Mouse (Mus musculus): Measurements from ENCODE around the gene Lpin1. TPM values are rescaled to one million over a fixed set of nuclear protein-coding genes. Genes with fewer than 3 reads are reported as not detected.
A peak's percentile ranks its signal among the peaks of the same experiment; 100 is the strongest.

Lpin1 gene
- polyA plus RNA-seq, 1 experiment from 2014 or later, result 9.0 TPM

DNA sequence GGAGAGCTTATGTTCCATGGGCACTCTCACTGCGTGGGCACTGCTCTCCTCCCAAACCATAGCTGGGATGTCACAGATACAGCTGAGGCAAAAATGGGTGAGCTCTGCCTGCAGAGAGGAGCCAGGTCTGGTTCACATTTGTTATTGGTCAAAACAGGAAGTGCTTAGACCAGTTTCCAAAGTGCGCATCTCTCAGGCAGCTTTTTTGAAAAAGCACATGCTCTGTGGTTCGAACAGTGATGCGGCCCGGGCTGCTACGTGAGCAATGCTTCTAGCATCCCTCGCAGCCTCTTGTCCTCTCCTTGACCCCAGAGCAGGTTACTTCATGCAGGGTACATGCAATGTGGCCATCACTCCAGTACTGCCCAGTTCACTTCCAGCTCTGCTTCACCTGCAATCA is 82.1 kb downstream of the Lpin1 start:
- H3K9ac ChIP-seq (replicated peaks; ENCODE audit: low read depth), result no peak overlapping the region
- 81% methylated on average over 7 of the region's 7 CpGs for WGBS
- no peaks in the 10 kb centered on the region for H3K9me3 ChIP-seq (ENCODE audit: low read length)
- DNase-seq (ENCODE audit: low spot score), result no peak
- no peak overlapping the region for H3K4me3 ChIP-seq (ENCODE audit: low read depth, low read length)
- no peak overlapping the region for H3K4me2 ChIP-seq (replicated peaks; ENCODE audit: low read depth, low read length)
- H3K4me1 ChIP-seq (ENCODE audit: insufficient read depth, low read depth, low read length), result no peaks in the 10 kb centered on the region
- ATAC-seq, result no peak
- TF ChIP-seq EP300 (IDR thresholded peaks at IDR 0.05) (no peak), CTCF (IDR thresholded peaks at IDR 0.05) (no peak)
- no peaks in the 10 kb centered on the region for H3K27me3 ChIP-seq (replicated peaks; ENCODE audit: insufficient read depth, low read length)
- no peak overlapping the region for H3K27ac ChIP-seq (ENCODE audit: low read length)
- no peaks in the 10 kb centered on the region for H3K36me3 ChIP-seq (ENCODE audit: insufficient read depth, low read length)

DNA sequence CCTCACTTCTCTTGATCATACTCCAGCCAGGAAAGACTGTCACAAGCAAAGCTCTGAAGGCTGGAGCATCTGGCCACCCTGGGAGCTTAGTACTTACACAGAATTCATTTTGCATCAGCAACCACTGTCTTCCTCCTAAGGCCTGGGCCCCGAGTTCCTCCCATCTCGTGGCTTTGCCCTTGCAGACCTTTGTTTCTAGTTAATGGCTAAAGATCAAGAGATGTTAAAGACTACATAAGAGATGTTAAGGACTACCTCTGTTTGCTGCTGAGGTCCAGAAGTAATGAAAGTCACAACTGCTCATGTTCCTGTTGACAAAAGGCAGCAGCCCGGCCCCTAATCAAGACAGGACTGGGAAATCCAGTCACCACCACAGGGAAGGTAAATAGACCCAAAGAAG is 82.8 kb downstream of the Lpin1 start:
- Histone ChIP-seq H3K4me3 (ENCODE audit: low read depth, low read length) (no peak overlapping the region), H3K4me2 (replicated peaks; ENCODE audit: low read depth, low read length) (no peak overlapping the region), H3K4me1 (ENCODE audit: insufficient read depth, low read depth, low read length) (no peaks in the 10 kb centered on the region), H3K9ac (replicated peaks; ENCODE audit: low read depth) (no peak overlapping the region), H3K27me3 (replicated peaks; ENCODE audit: insufficient read depth, low read length) (no peaks in the 10 kb centered on the region), H3K9me3 (ENCODE audit: low read length) (no peaks in the 10 kb centered on the region), H3K27ac (ENCODE audit: low read length) (no peak overlapping the region), H3K36me3 (ENCODE audit: insufficient read depth, low read length) (no peaks in the 10 kb centered on the region)
- no peak for TF ChIP-seq CTCF (IDR thresholded peaks at IDR 0.05)
- no peak for TF ChIP-seq EP300 (IDR thresholded peaks at IDR 0.05)
- ATAC-seq (no peak), DNase-seq (ENCODE audit: low spot score) (no peak)
- WGBS, result 66% methylated on average over 3 of the region's 3 CpGs

DNA sequence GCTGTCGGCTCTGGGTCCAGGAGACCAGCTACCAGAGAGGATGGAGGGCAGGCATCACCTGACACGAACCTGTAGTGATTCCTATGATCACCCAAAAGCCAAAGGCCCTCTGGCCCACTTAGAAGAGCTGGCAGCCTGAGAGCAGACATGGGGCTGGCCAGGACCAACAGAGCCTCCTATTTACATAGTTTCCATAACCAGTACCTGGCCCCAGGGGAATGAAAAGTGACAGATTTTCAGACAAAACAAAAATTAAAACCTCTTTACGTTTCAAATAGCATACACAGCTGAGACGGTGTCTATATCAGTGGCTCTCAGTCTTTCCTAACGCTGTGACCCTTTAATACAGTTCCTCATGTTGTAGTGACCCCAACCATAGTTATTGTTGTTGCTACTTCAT is 83.9 kb downstream of the Lpin1 start:
- no peak overlapping the region for H3K4me2 ChIP-seq (replicated peaks; ENCODE audit: low read depth, low read length)
- no peaks in the 10 kb centered on the region for H3K27me3 ChIP-seq (replicated peaks; ENCODE audit: insufficient read depth, low read length)
- H3K4me3 ChIP-seq (ENCODE audit: low read depth, low read length), result no peak overlapping the region
- ATAC-seq, result no peak
- no peak for TF ChIP-seq EP300 (IDR thresholded peaks at IDR 0.05)
- no peak for TF ChIP-seq CTCF (IDR thresholded peaks at IDR 0.05)
- H3K4me1 ChIP-seq (ENCODE audit: insufficient read depth, low read depth, low read length), result no peaks in the 10 kb centered on the region
- no peak overlapping the region for H3K9ac ChIP-seq (replicated peaks; ENCODE audit: low read depth)
- WGBS, result 79% methylated on average over 5 of the region's 5 CpGs
- H3K36me3 ChIP-seq (ENCODE audit: insufficient read depth, low read length), result no peaks in the 10 kb centered on the region
- H3K9me3 ChIP-seq (ENCODE audit: low read length), result no peaks in the 10 kb centered on the region
- no peak for DNase-seq (ENCODE audit: low spot score)
- H3K27ac ChIP-seq (ENCODE audit: low read length), result no peak overlapping the region

DNA sequence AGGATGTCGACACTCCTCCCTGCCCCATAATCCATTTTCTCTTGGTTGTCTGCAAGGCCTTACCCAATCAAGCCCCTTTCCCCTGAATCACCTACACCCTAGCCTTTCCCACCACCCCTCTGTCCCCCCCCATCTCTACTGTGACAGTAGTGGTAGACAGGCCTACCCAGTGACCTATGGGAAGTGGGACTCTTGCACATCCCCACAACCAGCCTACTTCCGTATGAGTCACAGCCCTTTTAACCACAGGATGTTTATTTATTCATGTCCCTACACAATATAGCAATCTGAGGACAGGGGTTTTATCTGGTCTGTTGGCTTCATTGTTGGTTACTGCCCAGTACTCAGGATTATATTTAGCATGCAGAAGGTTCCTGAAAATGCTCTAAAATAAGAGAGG is 84.6 kb downstream of the Lpin1 start:
- no peaks in the 10 kb centered on the region for H3K36me3 ChIP-seq (ENCODE audit: insufficient read depth, low read length)
- peak; percentile 88 for ATAC-seq
- H3K27me3 ChIP-seq (replicated peaks; ENCODE audit: insufficient read depth, low read length), result no peaks in the 10 kb centered on the region
- 57% methylated on average over 2 of the region's 2 CpGs for WGBS
- no peak overlapping the region for H3K9ac ChIP-seq (replicated peaks; ENCODE audit: low read depth)
- H3K27ac ChIP-seq (ENCODE audit: low read length), result no peak overlapping the region
- H3K9me3 ChIP-seq (ENCODE audit: low read length), result no peaks in the 10 kb centered on the region
- no peaks in the 10 kb centered on the region for H3K4me1 ChIP-seq (ENCODE audit: insufficient read depth, low read depth, low read length)
- no peak overlapping the region for H3K4me3 ChIP-seq (ENCODE audit: low read depth, low read length)
- no peak overlapping the region for H3K4me2 ChIP-seq (replicated peaks; ENCODE audit: low read depth, low read length)
- DNase-seq (ENCODE audit: low spot score), result peak; percentile 53
- TF ChIP-seq CTCF (IDR thresholded peaks at IDR 0.05) (no peak), EP300 (IDR thresholded peaks at IDR 0.05) (peak; percentile 82)

DNA sequence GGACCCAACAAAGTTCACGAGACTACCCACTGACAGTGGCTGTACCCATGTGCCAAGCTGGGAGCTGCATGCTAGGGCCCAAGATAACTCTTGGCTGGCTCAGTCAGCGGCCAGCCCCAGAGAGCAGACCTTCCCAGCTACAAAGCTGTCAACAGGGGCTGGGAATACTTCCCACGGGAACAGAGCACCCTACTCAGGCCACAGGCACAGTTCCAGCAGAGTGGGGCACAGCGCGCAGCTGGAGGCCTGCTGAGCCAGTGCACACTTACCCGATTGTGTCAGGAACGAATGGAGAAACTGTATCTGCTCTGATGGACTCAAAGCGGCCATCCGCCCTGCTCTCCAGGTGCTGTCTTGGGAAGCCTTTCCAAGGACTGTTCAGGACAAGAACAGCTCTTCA is 95.6 kb downstream of the Lpin1 start:
- H3K4me3 ChIP-seq (ENCODE audit: low read depth, low read length), result no peak overlapping the region
- TF ChIP-seq EP300 (IDR thresholded peaks at IDR 0.05) (no peak), CTCF (IDR thresholded peaks at IDR 0.05) (no peak)
- DNase-seq (ENCODE audit: low spot score), result no peak
- no peak overlapping the region for H3K4me2 ChIP-seq (replicated peaks; ENCODE audit: low read depth, low read length)
- H3K27ac ChIP-seq (ENCODE audit: low read length), result no peak overlapping the region
- H3K27me3 ChIP-seq (replicated peaks; ENCODE audit: insufficient read depth, low read length), result no peaks in the 10 kb centered on the region
- no peaks in the 10 kb centered on the region for H3K36me3 ChIP-seq (ENCODE audit: insufficient read depth, low read length)
- H3K4me1 ChIP-seq (ENCODE audit: insufficient read depth, low read depth, low read length), result no peaks in the 10 kb centered on the region
- no peak overlapping the region for H3K9ac ChIP-seq (replicated peaks; ENCODE audit: low read depth)
- H3K9me3 ChIP-seq (ENCODE audit: low read length), result no peaks in the 10 kb centered on the region
- no peak for ATAC-seq
- 85% methylated on average over 9 of the region's 9 CpGs for WGBS

DNA sequence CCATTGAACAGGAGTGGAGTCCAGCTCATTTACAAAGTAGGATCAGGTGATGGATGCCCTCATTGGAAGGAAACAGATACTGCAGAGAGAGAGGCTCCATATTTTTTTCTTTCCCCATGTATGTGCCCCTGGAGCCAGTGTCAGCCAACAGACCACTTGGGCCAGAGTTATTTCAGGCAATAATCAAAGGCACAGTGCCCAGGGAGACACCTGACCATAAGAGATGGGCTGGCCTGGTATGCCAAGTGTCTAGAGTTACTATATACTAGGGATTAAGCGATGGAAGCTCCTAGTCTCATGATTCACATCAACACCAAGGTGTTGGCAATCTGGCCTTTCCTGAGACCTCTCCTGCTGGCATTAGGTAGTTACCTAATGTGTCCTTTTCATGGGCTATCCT is 97.8 kb downstream of the Lpin1 start:
- ATAC-seq (no peak), DNase-seq (ENCODE audit: low spot score) (no peak)
- Histone ChIP-seq H3K4me1 (ENCODE audit: insufficient read depth, low read depth, low read length) (no peaks in the 10 kb centered on the region), H3K36me3 (ENCODE audit: insufficient read depth, low read length) (no peaks in the 10 kb centered on the region), H3K4me2 (replicated peaks; ENCODE audit: low read depth, low read length) (no peak overlapping the region), H3K9me3 (ENCODE audit: low read length) (no peaks in the 10 kb centered on the region), H3K9ac (replicated peaks; ENCODE audit: low read depth) (no peak overlapping the region), H3K27ac (ENCODE audit: low read length) (no peak overlapping the region), H3K27me3 (replicated peaks; ENCODE audit: insufficient read depth, low read length) (no peaks in the 10 kb centered on the region), H3K4me3 (ENCODE audit: low read depth, low read length) (no peak overlapping the region)
- TF ChIP-seq CTCF (IDR thresholded peaks at IDR 0.05), result no peak
- no peak for TF ChIP-seq EP300 (IDR thresholded peaks at IDR 0.05)
- WGBS, result 81% methylated on average over 1 of the region's 1 CpGs

DNA sequence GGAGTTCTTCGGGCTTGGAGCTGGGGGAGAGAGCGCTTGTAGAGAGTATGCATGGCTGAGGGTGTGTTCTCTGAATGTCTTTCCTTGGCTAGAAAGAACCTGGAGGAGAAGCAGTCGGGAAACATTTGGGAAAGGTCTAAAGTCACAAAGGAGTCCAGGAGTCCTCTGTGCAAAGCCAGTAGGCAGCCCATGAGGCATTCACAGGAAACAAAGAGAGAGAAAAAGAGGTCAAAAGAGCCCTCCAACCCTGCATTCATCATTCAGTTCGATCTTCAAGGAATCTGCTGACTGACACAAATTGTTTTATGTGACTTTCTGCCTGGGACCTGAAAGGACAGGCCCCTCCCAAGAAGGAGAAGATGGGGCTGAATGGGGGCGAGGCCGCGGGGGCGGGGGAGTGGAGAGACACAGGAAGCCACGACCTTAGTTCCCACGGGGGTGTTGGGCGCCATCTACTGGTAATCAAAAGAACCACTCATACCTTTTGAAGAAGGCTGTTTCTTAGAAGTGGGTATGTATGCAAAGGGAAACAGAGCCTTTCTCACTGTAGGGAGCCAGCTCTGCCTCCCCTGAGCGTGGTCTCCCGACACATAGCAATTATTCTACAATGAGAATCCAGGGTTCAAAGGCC is 101.5 kb downstream of the Lpin1 start:
- TF ChIP-seq CTCF (IDR thresholded peaks at IDR 0.05) (peak; percentile 80), EP300 (IDR thresholded peaks at IDR 0.05) (no peak)
- peak; percentile 41 for ATAC-seq
- no peak overlapping the region for H3K9ac ChIP-seq (replicated peaks; ENCODE audit: low read depth)
- H3K27ac ChIP-seq (ENCODE audit: low read length), result no peak overlapping the region
- WGBS, result 18% methylated on average over 13 of the region's 13 CpGs
- no peaks in the 10 kb centered on the region for H3K4me1 ChIP-seq (ENCODE audit: insufficient read depth, low read depth, low read length)
- H3K4me3 ChIP-seq (ENCODE audit: low read depth, low read length), result no peak overlapping the region
- peak; percentile 75 for DNase-seq (ENCODE audit: low spot score)
- H3K27me3 ChIP-seq (replicated peaks; ENCODE audit: insufficient read depth, low read length), result no peaks in the 10 kb centered on the region
- no peak overlapping the region for H3K4me2 ChIP-seq (replicated peaks; ENCODE audit: low read depth, low read length)
- H3K36me3 ChIP-seq (ENCODE audit: insufficient read depth, low read length), result no peaks in the 10 kb centered on the region
- no peaks in the 10 kb centered on the region for H3K9me3 ChIP-seq (ENCODE audit: low read length)
